Mouse (Mus musculus) cerebellum, adult 2 months (tissue): Measurements from ENCODE around the gene Pigh. TPM values are rescaled to one million over a fixed set of nuclear protein-coding genes. Genes with fewer than 3 reads are reported as not detected.

ENCODE experiments used
- DNase-seq, 2 experiments: peaks; one replicate each; pipeline ENCODE4 v3.0.0; 2021
- H3K27ac ChIP-seq: fragments of 200-500 bp; 2 replicates; pipeline ENCODE4 v1.5.1; 2012; ENCODE audit warnings: low read length, control low read depth, inconsistent platforms; ENCODE audit not compliant: insufficient read depth
- H3K27me3 ChIP-seq: fragments of 200-500 bp; 2 replicates; pipeline ENCODE4 v1.6.1; 2012; ENCODE audit warnings: inconsistent platforms, mild to moderate bottlenecking, low read length, moderate library complexity; ENCODE audit not compliant: control insufficient read depth, insufficient read depth
- H3K4me1 ChIP-seq: fragments of 200-500 bp; 2 replicates; pipeline ENCODE4 v1.6.1; 2011; ENCODE audit warnings: low read length; ENCODE audit not compliant: control insufficient read depth, insufficient read depth
- H3K4me3 ChIP-seq: fragments of 200-500 bp; replicated peaks from 2 replicates; pipeline ENCODE3; 2011; ENCODE audit warnings: mild to moderate bottlenecking, low read depth, low read length, control low read depth; ENCODE audit not compliant: insufficient read depth
- CTCF ChIP-seq: fragments of 200-500 bp; IDR thresholded peaks from 2 replicates; pipeline ENCODE4 v1.5.1; 2011; ENCODE audit warnings: low read depth, mild to moderate bottlenecking, control low read depth, low read length, moderate library complexity, borderline replicate concordance; ENCODE audit not compliant: insufficient read depth
- POLR2A ChIP-seq: fragments of 200-500 bp; IDR thresholded peaks from 2 replicates; pipeline ENCODE4 v1.6.1; 2011; ENCODE audit warnings: low read length, control low read depth, borderline replicate concordance; ENCODE audit not compliant: insufficient read depth
- WGBS: fragments of 180-500 bp; shearing (Covaris S2); methylation state at CpG from one replicate; pipeline ENCODE4 v1.1.7; 2018; 5-methylcytosine and 5-hydroxymethylcytosine counted together
- polyA plus RNA-seq: library from polyadenylated mRNA; depleted of rRNA; stranded (reverse); fragments of >200 nt; gene quantifications from 2 replicates; pipeline ENCODE4 v1.2.3, GENCODE M21; 2012; rRNA removed

Gene Pigh
- polyA plus RNA-seq = 13.5 and 14.4 TPM in 2 replicates

DNA sequence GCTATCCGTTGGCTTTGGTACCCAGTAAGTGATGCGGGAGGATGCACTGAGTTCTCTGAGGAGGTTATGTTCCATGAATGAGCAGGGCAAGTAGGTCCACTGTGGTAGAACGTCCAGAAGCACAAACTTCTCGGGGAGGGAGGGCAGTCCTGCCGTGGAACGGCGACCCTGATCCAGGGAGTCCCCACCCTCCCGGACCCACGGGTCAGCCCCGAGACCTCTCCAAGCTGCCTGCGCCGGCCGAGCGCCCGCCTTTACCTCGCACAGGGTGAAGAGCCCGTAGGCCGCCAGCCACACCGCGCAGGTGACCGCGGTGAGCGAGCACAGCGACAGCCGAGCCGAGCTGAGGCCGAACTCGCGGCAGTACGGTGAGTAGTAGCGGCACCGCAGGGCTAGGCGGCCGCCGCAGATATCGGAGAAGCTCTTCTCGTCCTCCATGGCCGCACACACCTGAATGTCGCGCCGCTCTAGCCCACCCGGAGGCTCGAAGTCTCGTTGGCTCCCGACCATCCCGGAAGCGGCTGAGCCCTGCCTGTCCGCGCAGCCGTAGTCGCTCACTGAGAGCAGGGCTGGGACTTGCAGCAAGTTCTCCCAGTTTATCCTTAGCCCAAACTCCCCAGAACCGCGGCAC lies at the start of gene Pigh:
Gene Pigh (minus strand): TSS at position 470 of the 631 bp plus-strand sequence.
- WGBS = under 1% methylated on average over 53 of the region's 53 CpGs

DNA sequence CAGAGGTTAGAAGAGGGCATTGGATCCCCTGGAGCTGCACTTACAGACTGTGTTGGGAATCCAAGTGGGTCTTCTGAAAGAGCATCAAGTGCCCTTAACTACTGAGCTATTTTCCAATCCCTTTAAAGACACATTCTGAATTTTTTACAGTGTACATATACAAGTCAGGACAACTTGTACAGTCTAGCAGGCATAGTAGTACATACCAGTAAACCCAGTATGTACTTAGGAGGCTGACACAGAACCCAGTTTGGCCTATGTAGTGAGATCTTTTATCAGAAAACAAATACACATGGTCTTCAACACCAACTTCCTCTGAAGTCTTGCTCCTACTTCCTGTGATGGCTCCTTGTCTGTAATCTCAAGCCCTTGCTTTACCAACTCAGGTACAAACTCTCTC lies 49.5 kb upstream of the Pigh start:
- TF ChIP-seq POLR2A (no peak), CTCF (no peak)
- no peak overlapping the region for H3K4me3 ChIP-seq
- DNase-seq = no peak

More for the DNA sequence above, at the start of gene Pigh:
- TF ChIP-seq POLR2A (peak; percentile 68), CTCF (no peak)
- Histone ChIP-seq H3K27ac (peak within 1 kb of the TSS; percentile 61; the same call in 1 of the 2 replicates), H3K4me3 (peak within 1 kb of the TSS; percentile 88), H3K4me1 (no peaks in the 10 kb centered on the region), H3K27me3 (no peaks in the 10 kb centered on the region)
- peak; percentile 88 to 90 for DNase-seq

GRCm38 (mm10) chr12:79136949-79137348 lies 47.5 kb upstream of the Pigh start:
- Histone ChIP-seq H3K4me1 (no peaks in the 10 kb centered on the region), H3K27ac (no peak overlapping the region), H3K4me3 (no peak overlapping the region), H3K27me3 (no peaks in the 10 kb centered on the region)
- TF ChIP-seq POLR2A (no peak), CTCF (no peak)
- no peak for DNase-seq
- WGBS = 78% methylated on average over 7 of the region's 7 CpGs

More for the DNA sequence above, 49.5 kb upstream of the Pigh start:
- no peaks in the 10 kb centered on the region for H3K27me3 ChIP-seq
- no peak overlapping the region for H3K27ac ChIP-seq
- no peaks in the 10 kb centered on the region for H3K4me1 ChIP-seq

DNA sequence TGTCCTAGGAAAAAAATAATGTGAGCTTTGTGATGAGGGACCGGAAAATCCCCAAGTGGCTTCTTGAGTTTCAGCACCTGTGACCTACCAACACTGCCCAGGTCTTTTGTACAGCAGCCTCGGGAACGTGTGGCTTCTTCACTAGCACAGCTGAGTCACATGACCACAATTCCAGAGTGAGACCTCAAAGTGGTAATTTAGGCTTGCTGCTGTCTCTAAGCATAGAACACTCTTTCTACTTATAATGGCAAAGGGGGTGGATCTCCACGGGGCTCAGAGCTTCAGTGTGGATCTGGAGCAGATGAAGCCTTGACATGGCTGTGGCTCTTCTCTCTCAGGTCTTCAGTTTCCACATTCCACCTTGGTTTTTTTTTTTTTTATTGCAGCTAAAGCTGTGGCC lies 45.7 kb upstream of the Pigh start:
- DNase-seq = no peak
- Histone ChIP-seq H3K4me1 (no peaks in the 10 kb centered on the region), H3K27me3 (no peaks in the 10 kb centered on the region; the same call in 1 of the 2 replicates), H3K27ac (no peak overlapping the region), H3K4me3 (no peak overlapping the region)
- no peak for TF ChIP-seq CTCF
- TF ChIP-seq POLR2A = no peak
- 57% methylated on average over 4 of the region's 4 CpGs for WGBS

DNA sequence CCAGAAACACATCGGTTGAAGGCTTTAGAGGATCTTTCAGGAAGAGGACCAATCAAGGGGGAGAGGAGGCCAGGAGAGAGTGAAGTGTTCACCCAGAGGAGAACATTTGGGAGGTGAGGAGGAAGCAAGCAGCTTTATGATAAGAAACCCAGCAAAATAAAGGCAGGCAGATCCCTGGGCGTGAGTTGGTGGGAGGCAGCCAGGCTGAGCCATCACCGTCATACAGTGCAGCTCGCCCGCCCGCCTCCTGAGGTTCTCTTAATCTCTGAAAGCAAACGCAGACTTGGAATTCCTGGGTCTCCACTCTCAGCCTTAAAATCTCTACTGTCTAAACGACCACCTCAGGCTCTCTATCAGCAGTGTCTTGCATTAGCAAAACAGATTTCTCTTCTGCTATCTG lies 45.2 kb upstream of the Pigh start:
- 57% methylated on average over 8 of the region's 8 CpGs for WGBS
- TF ChIP-seq CTCF (no peak), POLR2A (no peak)
- H3K4me1 ChIP-seq = no peaks in the 10 kb centered on the region
- no peak overlapping the region for H3K4me3 ChIP-seq
- DNase-seq = no peak
- no peaks in the 10 kb centered on the region; the same call in 1 of the 2 replicates for H3K27me3 ChIP-seq
- H3K27ac ChIP-seq = no peak overlapping the region

GRCm38 (mm10) chr12:79131706-79132460 lies 42.4 kb upstream of the Pigh start:
- H3K27ac ChIP-seq = no peak overlapping the region

DNA sequence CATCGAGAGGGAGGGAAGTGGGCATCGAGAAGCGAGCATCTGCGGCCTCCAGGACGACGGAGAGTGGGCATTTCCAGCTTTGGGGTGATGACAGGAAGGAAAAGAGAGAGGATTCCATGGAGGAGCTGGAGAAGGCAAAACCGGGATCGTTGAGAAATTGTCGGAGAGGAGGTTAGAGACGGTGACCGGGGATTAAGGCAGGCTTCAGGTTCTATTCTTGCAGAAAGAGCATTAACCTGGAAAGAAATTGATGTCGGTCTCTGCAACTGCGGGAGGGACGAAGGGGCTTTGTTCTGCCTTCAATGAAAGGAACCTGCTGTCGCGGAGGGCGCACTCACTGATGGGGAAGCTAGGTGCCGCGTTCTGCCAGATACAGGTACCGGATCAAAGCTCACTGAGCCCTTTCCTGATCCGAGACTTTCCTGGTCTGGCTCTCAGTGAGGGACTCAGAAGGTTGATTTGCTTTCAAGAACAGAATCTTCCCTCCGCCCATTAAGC lies 41.8 kb upstream of the Pigh start:
- Histone ChIP-seq H3K4me3 (peak overlapping the region; percentile 57), H3K4me1 (no peaks in the 10 kb centered on the region), H3K27ac (no peak overlapping the region), H3K27me3 (no peaks in the 10 kb centered on the region; the same call in 1 of the 2 replicates)
- DNase-seq = peak; percentile 5 to 13
- WGBS = 2% methylated on average over 22 of the region's 22 CpGs
- no peak for TF ChIP-seq POLR2A
- no peak for TF ChIP-seq CTCF

More at GRCm38 (mm10) chr12:79131706-79132460, 42.4 kb upstream of the Pigh start:
- peak overlapping the region; percentile 57 for H3K4me3 ChIP-seq
- WGBS = 33% methylated on average over 5 of the region's 5 CpGs
- DNase-seq = peak in 1 of 2 experiments; percentile 5
- TF ChIP-seq POLR2A (no peak), CTCF (no peak)
- no peaks in the 10 kb centered on the region for H3K4me1 ChIP-seq
- H3K27me3 ChIP-seq = no peaks in the 10 kb centered on the region; the same call in 1 of the 2 replicates
